Mouse (Mus musculus) left cerebral cortex, postnatal 14 days (tissue): ENCODE data around the gene Kcnh6. TPM values are rescaled to one million over a fixed set of nuclear protein-coding genes. Genes with fewer than 3 reads are reported as not detected.
"Not testable (repeated sequence)": the region's sequence is repeated elsewhere in the genome, so short reads cannot be mapped to it uniquely, and the experiment has no call there.

Experiments
- DNase-seq, 2 experiments: peaks; one replicate each; pipeline ENCODE4 v3.0.0; 2021 to 2022; ENCODE audit warnings: low spot score in 2 of 2, mixed read lengths in 1 of 2
- intact Hi-C: fragments of 180-260 bp; cut with DNase I; formaldehyde crosslinking; loops from one replicate; pipeline ENCODE4 v1.15.1; 2025
- total RNA-seq, 2 experiments: library from RNA; stranded (reverse); gene quantifications; 2 replicates each; pipeline ENCODE4 v1.2.3; 2021

Kcnh6 gene
- total RNA-seq, 2 experiments from 2014 or later = 1.5 to 1.7 TPM

GRCm38 (mm10) chr11:106055341-106055740 is 47.4 kb downstream of the Kcnh6 start:
- intact Hi-C loops = no loop called here
- no peak for DNase-seq

DNA sequence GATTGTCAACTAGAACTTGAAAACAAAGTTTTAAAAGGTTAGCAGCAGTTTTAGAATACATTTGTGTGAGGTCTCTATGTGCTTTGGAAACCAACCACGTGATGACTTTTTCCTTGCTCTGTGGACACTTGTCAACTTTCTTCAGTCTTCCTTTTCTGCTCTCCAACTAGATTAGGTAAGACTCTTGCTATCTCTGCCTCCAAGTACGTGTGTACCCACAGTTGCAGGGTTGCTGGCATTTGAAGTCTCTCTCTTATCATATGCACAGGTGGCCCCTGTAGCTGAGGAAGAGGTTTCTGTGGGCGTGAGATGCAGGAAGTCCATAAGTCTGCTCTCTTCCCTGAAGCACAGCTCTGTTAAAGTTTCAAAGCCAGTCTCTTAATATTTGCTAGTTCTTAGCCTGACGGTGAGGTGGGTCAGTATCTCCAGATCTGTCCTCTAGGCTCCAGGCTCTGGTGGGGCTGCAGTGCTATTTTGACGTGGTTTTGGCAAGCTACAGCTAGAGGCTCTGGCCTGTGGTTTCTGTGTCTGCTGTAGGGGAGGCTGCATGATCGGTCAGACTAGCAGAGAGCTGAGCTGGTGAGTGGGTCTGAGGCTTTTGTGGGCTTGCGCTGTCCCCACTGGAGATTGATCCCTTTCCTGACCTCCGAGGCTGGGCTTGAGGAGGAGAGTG is 49.0 kb downstream of the Kcnh6 start:
- intact Hi-C loops = no loop called here
- no peak for DNase-seq

- intact Hi-C loops = no loop called here
- no peak for DNase-seq
These were observed 50.1 kb downstream of the Kcnh6 start for GRCm38 (mm10) chr11:106058020-106058419.

- intact Hi-C loops = no loop called here
- no peak for DNase-seq
These were observed 52.6 kb downstream of the Kcnh6 start for GRCm38 (mm10) chr11:106060549-106060948.

GRCm38 (mm10) chr11:106061311-106061710 is 53.4 kb downstream of the Kcnh6 start:
- intact Hi-C loops = no loop called here
- DNase-seq = no peak

DNA sequence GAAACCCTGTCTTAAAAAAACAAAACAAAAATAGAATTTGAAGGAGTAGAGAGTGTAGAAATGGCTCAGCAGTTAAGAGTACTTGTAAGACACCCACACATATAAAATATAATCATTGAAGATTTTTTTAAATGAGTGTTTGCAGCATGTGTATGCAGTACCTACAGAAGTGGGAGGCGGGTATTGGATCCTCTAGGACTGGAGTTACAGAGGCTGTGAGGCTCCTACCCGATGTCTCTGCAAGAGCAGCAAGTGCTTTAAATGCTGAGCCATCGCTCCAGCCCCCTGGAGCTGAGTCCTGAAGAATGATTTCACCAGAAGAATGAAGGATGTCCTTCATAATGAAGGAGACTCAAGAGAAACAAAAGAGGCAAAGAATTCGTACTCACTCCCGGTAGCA is 55.8 kb downstream of the Kcnh6 start:
- intact Hi-C loops = no loop called here
- DNase-seq = no peak

GRCm38 (mm10) chr11:106065073-106065922 is 57.4 kb downstream of the Kcnh6 start:
- no peak for DNase-seq
- intact Hi-C loops = no loop called here

- peak; percentile 94 to 96 for DNase-seq
- intact Hi-C loops = no loop called here
These were observed 58.1 kb downstream of the Kcnh6 start, which contains the start of gene Taco1 for GRCm38 (mm10) chr11:106065923-106066571. Gene Taco1 (plus strand): TSS chr11:106066061.

DNA sequence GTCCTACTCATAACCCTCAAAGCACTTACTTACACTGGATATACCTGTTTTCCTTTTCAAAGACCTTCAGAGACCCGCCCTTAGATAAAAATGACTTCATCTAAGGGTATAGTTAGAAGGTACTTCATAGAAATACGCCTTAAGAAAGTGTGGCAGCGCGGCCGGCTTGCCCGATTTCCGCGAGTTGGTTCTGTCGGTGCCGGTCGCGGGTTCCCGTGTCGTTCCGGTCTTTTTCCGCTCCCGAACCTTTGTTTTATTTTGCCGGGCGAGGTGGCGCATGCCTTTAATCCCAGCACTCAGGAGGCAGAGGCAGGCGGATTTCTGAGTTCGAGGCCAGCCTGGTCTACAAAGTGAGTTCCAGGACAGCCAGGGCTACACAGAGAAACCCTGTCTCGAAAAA is 58.7 kb downstream of the Kcnh6 start:
- intact Hi-C loops = not testable (repeated sequence)
- peak in 1 of 2 experiments; percentile 19 for DNase-seq

- intact Hi-C loops = no loop called here
These were observed 65.8 kb downstream of the Kcnh6 start for GRCm38 (mm10) chr11:106073774-106074173.

DNA sequence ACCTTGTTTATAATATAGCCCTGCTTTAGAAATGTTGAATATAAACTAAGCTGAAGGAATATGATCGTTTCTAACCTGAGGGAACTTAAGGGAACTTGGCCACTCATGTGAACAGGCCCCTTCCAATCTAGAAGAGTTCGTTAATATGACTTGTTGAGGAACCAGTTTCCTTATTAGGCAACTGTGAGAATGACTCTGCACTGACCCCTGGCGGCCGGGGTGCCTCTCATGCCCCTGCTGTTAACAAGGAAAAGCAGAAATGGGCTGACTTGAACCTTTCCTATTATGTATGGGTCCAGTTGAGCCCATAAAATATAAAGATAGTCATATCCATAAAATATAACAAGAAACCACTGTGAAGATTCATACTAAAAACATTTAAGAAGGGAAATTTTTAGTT is 68.4 kb downstream of the Kcnh6 start:
- DNase-seq = peak; percentile 50 to 53
- intact Hi-C loops = no loop called here

More at GRCm38 (mm10) chr11:106073774-106074173, 65.8 kb downstream of the Kcnh6 start:
- no peak for DNase-seq

Other genes starting within 250 kb of the Kcnh6 start
- 10 to 100 TPM; 64.4 to 65.2 TPM for gene Cyb561, start 54.8 kb upstream of the Kcnh6 start, total RNA-seq
- gene Ace, start 40.2 kb upstream of the Kcnh6 start, total RNA-seq = 10 to 100 TPM in 1 of 2 experiments, 1 to 10 TPM in 1; 9.7 to 10.5 TPM
- gene Ace3, start 13.4 kb upstream of the Kcnh6 start, total RNA-seq = not detected
- 100 to 1,000 TPM; 209 to 210 TPM for gene Dcaf7, start 28.7 kb downstream of the Kcnh6 start, total RNA-seq
- 10 to 100 TPM; 15.3 to 15.6 TPM for gene Taco1, start 57.9 kb downstream of the Kcnh6 start, total RNA-seq
- gene Map3k3, start 76.5 kb downstream of the Kcnh6 start, total RNA-seq = 10 to 100 TPM; 24.2 to 29.1 TPM
- gene Gm10840, start 152.7 kb downstream of the Kcnh6 start, total RNA-seq = not detected
- gene Limd2, start 152.7 kb downstream of the Kcnh6 start, total RNA-seq = 100 to 1,000 TPM in 1 of 2 experiments, 10 to 100 TPM in 1; 97.2 to 103 TPM
- 10 to 100 TPM; 24.3 to 26.9 TPM for gene Strada, start 194.0 kb downstream of the Kcnh6 start, total RNA-seq
- 10 to 100 TPM; 78.5 to 79.8 TPM for gene Ccdc47, start 208.2 kb downstream of the Kcnh6 start, total RNA-seq
- 10 to 100 TPM; 69.0 to 69.4 TPM for gene Ddx42, start 208.8 kb downstream of the Kcnh6 start, total RNA-seq
- 10 to 100 TPM; 28.9 to 30.7 TPM for gene Ftsj3, start 248.0 kb downstream of the Kcnh6 start, total RNA-seq
- 100 to 1,000 TPM; 145 TPM for gene Psmc5, start 248.0 kb downstream of the Kcnh6 start, total RNA-seq